Mouse (Mus musculus) forebrain, embryonic 11.5 days (tissue): ENCODE data around the gene Cbl. TPM values are rescaled to one million over a fixed set of nuclear protein-coding genes. Genes with fewer than 3 reads are reported as not detected.

Experiments
- ATAC-seq: fragments of 200-750 bp; cut with Nextera tagmentation; replicated peaks from 2 replicates; pipeline ENCODE4 v1.8.0; 2017; ENCODE audit warnings: moderate TSS enrichment; ENCODE audit not compliant: low FRiP score
- DNase-seq: peaks from one replicate; pipeline ENCODE4 v3.0.0-alpha.2; 2017; ENCODE audit warnings: low spot score
- H3K27ac ChIP-seq: fragments of 300-500 bp; sonication (generic); 2 replicates; pipeline ENCODE4 v1.5.1; 2014; ENCODE audit warnings: low read depth, low read length
- H3K27me3 ChIP-seq: fragments of 300-500 bp; sonication (generic); 2 replicates; pipeline ENCODE4 v1.6.1; 2014; ENCODE audit warnings: mild to moderate bottlenecking, low read length, mixed read lengths; ENCODE audit not compliant: control insufficient read depth, insufficient read depth
- H3K36me3 ChIP-seq: fragments of 300-500 bp; sonication (generic); 2 replicates; pipeline ENCODE4 v1.6.1; 2014; ENCODE audit warnings: mild to moderate bottlenecking, low read length, moderate library complexity, mixed read lengths; ENCODE audit not compliant: control insufficient read depth, insufficient read depth
- H3K4me1 ChIP-seq: fragments of 300-500 bp; sonication (generic); replicated peaks from 2 replicates; pipeline ENCODE4 v1.6.1; 2014; ENCODE audit warnings: low read length, mixed read lengths; ENCODE audit not compliant: control insufficient read depth, insufficient read depth
- H3K4me2 ChIP-seq: fragments of 300-500 bp; sonication (generic); 2 replicates; pipeline ENCODE4 v1.6.1; 2014; ENCODE audit warnings: low read depth, mild to moderate bottlenecking, low read length, moderate library complexity, mixed read lengths; ENCODE audit not compliant: severe bottlenecking
- H3K4me3 ChIP-seq: fragments of 300-500 bp; sonication (generic); 2 replicates; pipeline ENCODE4 v1.5.1; 2014; ENCODE audit warnings: low read depth, low read length
- H3K9ac ChIP-seq: fragments of 300-500 bp; sonication (generic); 2 replicates; pipeline ENCODE4 v1.6.1; 2014; ENCODE audit warnings: low read length
- H3K9me3 ChIP-seq: fragments of 300-500 bp; sonication (generic); 2 replicates; pipeline ENCODE4 v1.6.1; 2016; ENCODE audit warnings: low read length, mixed read lengths; ENCODE audit not compliant: control insufficient read depth
- WGBS: fragments of 180-500 bp; shearing (Covaris S2); extraction: QIAGEN DNeasy Blood & Tissue Kit; methylation state at CpG from one replicate; pipeline ENCODE4 v1.1.7; 2014; 5-methylcytosine and 5-hydroxymethylcytosine counted together
- polyA plus RNA-seq: library from polyadenylated mRNA; unstranded; fragments of >200 nt; fragmentation: Nextera tagmentation; extraction: Ambion mirVana; gene quantifications from 2 replicates; pipeline ENCODE4 v1.2.1, GENCODE M21; 2014

Cbl gene
- polyA plus RNA-seq, 1 experiment from 2014 or later: 25.9 TPM

GRCm38 (mm10) chr9:44261388-44261787 lies 27.5 kb upstream of the Cbl start:
- H3K9me3 ChIP-seq: no peaks in the 10 kb centered on the region
- no peak overlapping the region for H3K4me3 ChIP-seq
- H3K4me2 ChIP-seq: no peak overlapping the region
- H3K36me3 ChIP-seq: no peaks in the 10 kb centered on the region
- H3K9ac ChIP-seq: no peak overlapping the region
- H3K27me3 ChIP-seq: no peaks in the 10 kb centered on the region
- no peak for ATAC-seq
- DNase-seq: no peak
- no peaks in the 10 kb centered on the region for H3K4me1 ChIP-seq
- H3K27ac ChIP-seq: no peak overlapping the region
- 91% methylated on average over 14 of the region's 14 CpGs for WGBS

- Histone ChIP-seq H3K27me3 (no peaks in the 10 kb centered on the region), H3K9ac (no peak overlapping the region), H3K36me3 (no peaks in the 10 kb centered on the region), H3K27ac (no peak overlapping the region), H3K9me3 (no peaks in the 10 kb centered on the region), H3K4me3 (no peak overlapping the region), H3K4me1 (peaks cover 10% of the 10 kb centered on the region; the same call in 1 of the 2 replicates), H3K4me2 (no peak overlapping the region)
- DNase-seq (no peak), ATAC-seq (no peak)
- 84% methylated on average over 10 of the region's 10 CpGs for WGBS
Measured at GRCm38 (mm10) chr9:44259014-44259413, 25.2 kb upstream of the Cbl start.

GRCm38 (mm10) chr9:44256213-44256612 lies 22.4 kb upstream of the Cbl start:
- no peak overlapping the region for H3K4me2 ChIP-seq
- H3K9me3 ChIP-seq: no peaks in the 10 kb centered on the region
- H3K36me3 ChIP-seq: no peaks in the 10 kb centered on the region
- no peaks in the 10 kb centered on the region for H3K27me3 ChIP-seq
- ATAC-seq (no peak), DNase-seq (no peak)
- 84% methylated on average over 8 of the region's 8 CpGs for WGBS
- H3K4me3 ChIP-seq: no peak overlapping the region
- H3K4me1 ChIP-seq: peaks cover 11% of the 10 kb centered on the region; the same call in 1 of the 2 replicates
- no peak overlapping the region for H3K27ac ChIP-seq
- no peak overlapping the region for H3K9ac ChIP-seq

GRCm38 (mm10) chr9:44255136-44255521 lies 21.3 kb upstream of the Cbl start:
- H3K4me1 ChIP-seq: peaks cover 11% of the 10 kb centered on the region; the same call in 1 of the 2 replicates
- WGBS: 51% methylated on average over 6 of the region's 6 CpGs

GRCm38 (mm10) chr9:44254508-44255135 lies 20.8 kb upstream of the Cbl start:
- no peaks in the 10 kb centered on the region for H3K9me3 ChIP-seq
- H3K36me3 ChIP-seq: no peaks in the 10 kb centered on the region
- DNase-seq (peak; percentile 65), ATAC-seq (peak; percentile 69; the same call in 1 of the 2 replicates)
- H3K4me3 ChIP-seq: no peak overlapping the region
- no peak overlapping the region for H3K9ac ChIP-seq
- peaks cover 11% of the 10 kb centered on the region; the same call in 1 of the 2 replicates for H3K4me1 ChIP-seq
- WGBS: 8% methylated on average over 5 of the region's 5 CpGs
- peak overlapping the region; percentile 80 for H3K27ac ChIP-seq
- no peak overlapping the region for H3K4me2 ChIP-seq
- no peaks in the 10 kb centered on the region for H3K27me3 ChIP-seq

More at GRCm38 (mm10) chr9:44255136-44255521, 21.3 kb upstream of the Cbl start:
- Histone ChIP-seq H3K9me3 (no peaks in the 10 kb centered on the region), H3K36me3 (no peaks in the 10 kb centered on the region), H3K9ac (peak overlapping the region; percentile 5; the same call in 1 of the 2 replicates), H3K4me3 (no peak overlapping the region), H3K4me2 (no peak overlapping the region), H3K27me3 (no peaks in the 10 kb centered on the region), H3K27ac (peak overlapping the region; percentile 80)
- DNase-seq: no peak
- no peak; the same call in 1 of the 2 replicates for ATAC-seq

- Histone ChIP-seq H3K27ac (no peak overlapping the region; the same call in 1 of the 2 replicates), H3K4me1 (peaks cover 11% of the 10 kb centered on the region; the same call in 1 of the 2 replicates), H3K4me2 (no peak overlapping the region), H3K9me3 (no peaks in the 10 kb centered on the region), H3K9ac (no peak overlapping the region), H3K36me3 (no peaks in the 10 kb centered on the region), H3K4me3 (no peak overlapping the region), H3K27me3 (no peaks in the 10 kb centered on the region)
- no peak for DNase-seq
- no peak for ATAC-seq
- WGBS: 72% methylated on average over 6 of the region's 6 CpGs
Measured at GRCm38 (mm10) chr9:44253441-44253840, 19.6 kb upstream of the Cbl start.

GRCm38 (mm10) chr9:44251314-44251713 lies 17.5 kb upstream of the Cbl start, which contains the start of gene Pdzd3:
Pdzd3 (minus strand) TSS chr9:44251471.
- peaks cover 11% of the 10 kb centered on the region; the same call in 1 of the 2 replicates for H3K4me1 ChIP-seq
- H3K27me3 ChIP-seq: no peaks in the 10 kb centered on the region
- no peaks in the 10 kb centered on the region for H3K9me3 ChIP-seq
- H3K36me3 ChIP-seq: no peaks in the 10 kb centered on the region
- H3K4me2 ChIP-seq: no peak within 1 kb of the TSS
- no peak within 1 kb of the TSS for H3K27ac ChIP-seq
- no peak within 1 kb of the TSS for H3K9ac ChIP-seq
- H3K4me3 ChIP-seq: no peak within 1 kb of the TSS
- ATAC-seq (no peak), DNase-seq (no peak)
- whole genome bisulfite sequencing: 88% methylated on average over 10 of the region's 10 CpGs

- DNase-seq: no peak
Measured at GRCm38 (mm10) chr9:44250445-44250844, 16.6 kb upstream of the Cbl start.

More at GRCm38 (mm10) chr9:44250445-44250844, 16.6 kb upstream of the Cbl start:
- H3K27ac ChIP-seq: no peak overlapping the region
- H3K9ac ChIP-seq: no peak overlapping the region
- no peak for ATAC-seq
- peaks cover 11% of the 10 kb centered on the region; the same call in 1 of the 2 replicates for H3K4me1 ChIP-seq
- H3K9me3 ChIP-seq: no peaks in the 10 kb centered on the region
- no peak overlapping the region for H3K4me2 ChIP-seq
- H3K4me3 ChIP-seq: no peak overlapping the region
- no peaks in the 10 kb centered on the region for H3K27me3 ChIP-seq
- no peaks in the 10 kb centered on the region for H3K36me3 ChIP-seq
- WGBS: 55% methylated on average over 4 of the region's 4 CpGs
